Mouse (Mus musculus) limb, embryonic 12.5 days (tissue): Measurements from ENCODE around the gene Plcl1. TPM values are rescaled to one million over a fixed set of nuclear protein-coding genes. Genes with fewer than 3 reads are reported as not detected.

Experiments used
- ATAC-seq: fragments of 200-750 bp; cut with Nextera tagmentation; 2 replicates; pipeline ENCODE4 v1.8.0; 2017; ENCODE audit warnings: low read depth, moderate TSS enrichment; ENCODE audit not compliant: insufficient number of reproducible peaks, insufficient read depth, low FRiP score, low TSS enrichment
- H3K27ac ChIP-seq: fragments of 300-500 bp; sonication (generic); 2 replicates; pipeline ENCODE4 v1.5.1; 2016; ENCODE audit warnings: mild to moderate bottlenecking, moderate library complexity
- H3K27me3 ChIP-seq: fragments of 300-500 bp; sonication (generic); 2 replicates; pipeline ENCODE4 v1.6.1; 2016; ENCODE audit warnings: mild to moderate bottlenecking, moderate library complexity
- H3K36me3 ChIP-seq: fragments of 300-500 bp; sonication (generic); 2 replicates; pipeline ENCODE4 v1.6.1; 2016; ENCODE audit warnings: mild to moderate bottlenecking, moderate library complexity
- H3K4me1 ChIP-seq: fragments of 300-500 bp; sonication (generic); replicated peaks from 2 replicates; pipeline ENCODE4 v1.6.1; 2016
- H3K4me2 ChIP-seq: fragments of 300-500 bp; sonication (generic); 2 replicates; pipeline ENCODE4 v1.6.1; 2016; ENCODE audit warnings: mild to moderate bottlenecking, moderate library complexity
- H3K4me3 ChIP-seq: fragments of 300-500 bp; sonication (generic); replicated peaks from 2 replicates; pipeline ENCODE4 v1.5.1; 2016; ENCODE audit warnings: mild to moderate bottlenecking
- H3K9ac ChIP-seq: fragments of 300-500 bp; sonication (generic); replicated peaks from 2 replicates; pipeline ENCODE4 v1.6.1; 2016; ENCODE audit warnings: mild to moderate bottlenecking, moderate library complexity
- H3K9me3 ChIP-seq: fragments of 300-500 bp; sonication (generic); 2 replicates; pipeline ENCODE4 v1.6.1; 2016; ENCODE audit warnings: mild to moderate bottlenecking, moderate library complexity
- WGBS: fragments of 180-500 bp; shearing (Covaris S2); methylation state at CpG from one replicate; pipeline ENCODE4 v1.1.7; 2016; 5-methylcytosine and 5-hydroxymethylcytosine counted together
- polyA plus RNA-seq: library from polyadenylated mRNA; unstranded; fragments of >200 nt; fragmentation: Nextera tagmentation; extraction: Ambion mirVana; gene quantifications from 2 replicates; pipeline ENCODE4 v1.2.1, GENCODE M21; 2016

The Plcl1 gene
- polyA plus RNA-seq, 1 experiment from 2014 or later: 0.79 TPM

- WGBS: 45% methylated on average over 11 of the region's 11 CpGs
- no peaks in the 10 kb centered on the region; the same call in 1 of the 2 replicates for H3K4me1 ChIP-seq
- H3K9me3 ChIP-seq: no peaks in the 10 kb centered on the region
- H3K9ac ChIP-seq: no peak overlapping the region
- H3K4me2 ChIP-seq: no peak overlapping the region
- H3K4me3 ChIP-seq: no peak overlapping the region
- ATAC-seq: no peak
- no peak overlapping the region for H3K27ac ChIP-seq
- no peaks in the 10 kb centered on the region for H3K36me3 ChIP-seq
- H3K27me3 ChIP-seq: no peaks in the 10 kb centered on the region
These were observed 260.3 kb downstream of the Plcl1 start for GRCm38 (mm10) chr1:55665828-55666673.

GRCm38 (mm10) chr1:55666798-55667197 is 261.1 kb downstream of the Plcl1 start:
- Histone ChIP-seq H3K27me3 (no peaks in the 10 kb centered on the region), H3K9ac (no peak overlapping the region), H3K4me3 (no peak overlapping the region), H3K27ac (no peak overlapping the region), H3K36me3 (no peaks in the 10 kb centered on the region), H3K9me3 (no peaks in the 10 kb centered on the region), H3K4me1 (no peaks in the 10 kb centered on the region; the same call in 1 of the 2 replicates), H3K4me2 (no peak overlapping the region)
- ATAC-seq: no peak
- 71% methylated on average over 5 of the region's 5 CpGs for WGBS

- WGBS: 43% methylated on average over 4 of the region's 4 CpGs
- Histone ChIP-seq H3K27ac (no peak overlapping the region), H3K4me2 (no peak overlapping the region), H3K9me3 (no peaks in the 10 kb centered on the region), H3K27me3 (no peaks in the 10 kb centered on the region), H3K4me3 (no peak overlapping the region), H3K4me1 (no peaks in the 10 kb centered on the region; the same call in 1 of the 2 replicates), H3K9ac (no peak overlapping the region), H3K36me3 (no peaks in the 10 kb centered on the region)
- no peak for ATAC-seq
These were observed 263.0 kb downstream of the Plcl1 start for GRCm38 (mm10) chr1:55668622-55669237.

GRCm38 (mm10) chr1:55682676-55683075 is 277.0 kb downstream of the Plcl1 start:
- H3K9me3 ChIP-seq: no peaks in the 10 kb centered on the region
- H3K9ac ChIP-seq: no peak overlapping the region
- 89% methylated on average over 3 of the region's 3 CpGs for WGBS
- no peaks in the 10 kb centered on the region for H3K4me1 ChIP-seq
- no peak overlapping the region for H3K4me3 ChIP-seq
- no peak for ATAC-seq
- H3K27me3 ChIP-seq: no peaks in the 10 kb centered on the region
- no peak overlapping the region for H3K27ac ChIP-seq
- no peaks in the 10 kb centered on the region for H3K36me3 ChIP-seq
- H3K4me2 ChIP-seq: no peak overlapping the region

GRCm38 (mm10) chr1:55686261-55686660 is 280.5 kb downstream of the Plcl1 start:
- H3K27ac ChIP-seq: no peak overlapping the region
- 77% methylated on average over 5 of the region's 5 CpGs for WGBS
- H3K4me3 ChIP-seq: no peak overlapping the region
- no peak overlapping the region for H3K9ac ChIP-seq
- no peak for ATAC-seq
- no peaks in the 10 kb centered on the region for H3K9me3 ChIP-seq
- H3K27me3 ChIP-seq: no peaks in the 10 kb centered on the region
- no peak overlapping the region for H3K4me2 ChIP-seq
- no peaks in the 10 kb centered on the region for H3K4me1 ChIP-seq
- H3K36me3 ChIP-seq: no peaks in the 10 kb centered on the region

GRCm38 (mm10) chr1:55693636-55694220 is 288.0 kb downstream of the Plcl1 start:
- no peak for ATAC-seq
- H3K9ac ChIP-seq: no peak overlapping the region
- H3K4me1 ChIP-seq: no peaks in the 10 kb centered on the region
- no peaks in the 10 kb centered on the region for H3K36me3 ChIP-seq
- no peak overlapping the region for H3K4me2 ChIP-seq
- H3K27me3 ChIP-seq: no peaks in the 10 kb centered on the region
- no peak overlapping the region for H3K4me3 ChIP-seq
- H3K27ac ChIP-seq: no peak overlapping the region
- H3K9me3 ChIP-seq: no peaks in the 10 kb centered on the region
- 84% methylated on average over 10 of the region's 10 CpGs for WGBS

GRCm38 (mm10) chr1:55696206-55696605 is 290.5 kb downstream of the Plcl1 start:
- H3K4me1 ChIP-seq: no peaks in the 10 kb centered on the region
- WGBS: 76% methylated on average over 5 of the region's 5 CpGs

GRCm38 (mm10) chr1:55699393-55699970 is 293.8 kb downstream of the Plcl1 start:
- WGBS: 84% methylated on average over 3 of the region's 3 CpGs
- H3K9me3 ChIP-seq: no peaks in the 10 kb centered on the region
- no peaks in the 10 kb centered on the region for H3K36me3 ChIP-seq
- H3K4me3 ChIP-seq: no peak overlapping the region
- H3K4me1 ChIP-seq: no peaks in the 10 kb centered on the region
- H3K4me2 ChIP-seq: no peak overlapping the region
- no peaks in the 10 kb centered on the region for H3K27me3 ChIP-seq
- no peak for ATAC-seq
- no peak overlapping the region for H3K27ac ChIP-seq
- no peak overlapping the region for H3K9ac ChIP-seq

More at GRCm38 (mm10) chr1:55696206-55696605, 290.5 kb downstream of the Plcl1 start:
- no peak overlapping the region for H3K9ac ChIP-seq
- no peak overlapping the region for H3K4me3 ChIP-seq
- H3K27me3 ChIP-seq: no peaks in the 10 kb centered on the region
- no peak overlapping the region for H3K4me2 ChIP-seq
- H3K27ac ChIP-seq: no peak overlapping the region
- no peak for ATAC-seq
- no peaks in the 10 kb centered on the region for H3K9me3 ChIP-seq
- no peaks in the 10 kb centered on the region for H3K36me3 ChIP-seq

- no peaks in the 10 kb centered on the region for H3K9me3 ChIP-seq
- no peak overlapping the region for H3K4me3 ChIP-seq
- 100% methylated on average over 1 of the region's 1 CpGs for WGBS
- no peaks in the 10 kb centered on the region for H3K4me1 ChIP-seq
- H3K4me2 ChIP-seq: no peak overlapping the region
- no peak overlapping the region for H3K27ac ChIP-seq
- ATAC-seq: no peak
- no peaks in the 10 kb centered on the region for H3K27me3 ChIP-seq
- H3K9ac ChIP-seq: no peak overlapping the region
- no peaks in the 10 kb centered on the region for H3K36me3 ChIP-seq
These were observed 294.3 kb downstream of the Plcl1 start for GRCm38 (mm10) chr1:55700016-55700415.

GRCm38 (mm10) chr1:55700726-55701125 is 295.0 kb downstream of the Plcl1 start:
- no peak overlapping the region for H3K4me3 ChIP-seq
- no peak overlapping the region for H3K27ac ChIP-seq
- no peaks in the 10 kb centered on the region for H3K27me3 ChIP-seq
- ATAC-seq: no peak
- no peak overlapping the region for H3K4me2 ChIP-seq
- no peaks in the 10 kb centered on the region for H3K9me3 ChIP-seq
- WGBS: 77% methylated on average over 6 of the region's 6 CpGs
- H3K36me3 ChIP-seq: no peaks in the 10 kb centered on the region
- H3K9ac ChIP-seq: no peak overlapping the region
- H3K4me1 ChIP-seq: no peaks in the 10 kb centered on the region

- 84% methylated on average over 6 of the region's 6 CpGs for WGBS
- H3K4me3 ChIP-seq: no peak overlapping the region
- no peaks in the 10 kb centered on the region for H3K4me1 ChIP-seq
- no peaks in the 10 kb centered on the region for H3K36me3 ChIP-seq
- no peaks in the 10 kb centered on the region for H3K27me3 ChIP-seq
- H3K27ac ChIP-seq: no peak overlapping the region
- no peak overlapping the region for H3K9ac ChIP-seq
- H3K9me3 ChIP-seq: no peaks in the 10 kb centered on the region
- H3K4me2 ChIP-seq: no peak overlapping the region
- ATAC-seq: no peak
These were observed 295.9 kb downstream of the Plcl1 start for GRCm38 (mm10) chr1:55701601-55702000.
